Comparison of ENCODE assay signal across 19 mouse cellular contexts in the genomic region with DNA sequence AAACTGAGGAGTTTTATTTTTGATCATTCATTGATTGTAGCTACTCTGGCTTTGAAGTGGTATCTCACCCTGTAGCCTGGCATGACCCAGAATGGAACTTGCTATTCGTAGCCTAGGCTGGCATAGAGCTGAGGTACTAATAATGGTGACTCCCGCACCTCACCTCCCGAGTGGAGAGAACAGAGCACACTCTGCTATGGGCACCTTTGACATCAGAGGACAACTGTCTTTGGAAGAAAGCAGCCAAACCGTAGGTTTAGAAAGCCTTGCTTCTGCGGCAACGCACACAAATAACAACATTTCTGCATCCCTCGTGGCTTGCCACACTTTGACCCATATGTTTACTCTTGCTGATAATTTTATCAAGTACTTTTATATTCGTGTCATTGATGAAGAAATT.
DNase-seq lines count a peak whose midpoint lies in the region; ATAC-seq and TF ChIP-seq lines count a peak whose summit lies in the region.
"Had no signal": no experiment of that assay in that cellular context is flagged by ENCODE, and none has a peak within 500 bp of the region (broad histone marks: within the 10 kb centered on the region; RNA-seq: fewer than 3 reads in every experiment).

No protein-coding gene starts in this region.

- H3K4me3 ChIP-seq in forebrain, embryonic 15.5 days: no peak overlapping the region
- H3K4me3 ChIP-seq in forebrain, postnatal 0 days (ENCODE audit: low read depth, low read length): no peak overlapping the region
- H3K4me3 ChIP-seq in hindbrain, embryonic 12.5 days: no peak overlapping the region
- no peak overlapping the region for H3K4me3 ChIP-seq in hindbrain, embryonic 11.5 days (ENCODE audit: low read depth, low read length)
- H3K4me3 ChIP-seq in midbrain, postnatal 0 days (ENCODE audit: low read depth, low read length): no peak overlapping the region
- no peak overlapping the region for H3K4me3 ChIP-seq in midbrain, embryonic 11.5 days (ENCODE audit: low read depth, low read length)
- H3K4me3 ChIP-seq in neural tube, embryonic 15.5 days (replicated peaks): no peak overlapping the region
- H3K4me3 ChIP-seq: embryonic facial prominence, embryonic 10.5 days; heart, embryonic 15.5 days had no signal

- no peaks in the 10 kb centered on the region for H3K36me3 ChIP-seq in forebrain, embryonic 15.5 days
- H3K36me3 ChIP-seq in forebrain, postnatal 0 days (ENCODE audit: insufficient read depth): no peaks in the 10 kb centered on the region
- no peaks in the 10 kb centered on the region for H3K36me3 ChIP-seq in hindbrain, embryonic 12.5 days
- no peaks in the 10 kb centered on the region for H3K36me3 ChIP-seq in hindbrain, embryonic 11.5 days (ENCODE audit: control insufficient read depth, insufficient read depth, low read length)
- H3K36me3 ChIP-seq in midbrain, postnatal 0 days (ENCODE audit: insufficient read depth, low read length): no peaks in the 10 kb centered on the region
- H3K36me3 ChIP-seq in midbrain, embryonic 11.5 days (ENCODE audit: control insufficient read depth, insufficient read depth, low read length): no peaks in the 10 kb centered on the region
- no peaks in the 10 kb centered on the region for H3K36me3 ChIP-seq in neural tube, embryonic 15.5 days
- H3K36me3 ChIP-seq: heart, embryonic 15.5 days had no signal

- H3K9me3 ChIP-seq in forebrain, embryonic 15.5 days: no peaks in the 10 kb centered on the region
- H3K9me3 ChIP-seq in forebrain, postnatal 0 days (ENCODE audit: low read length): no peaks in the 10 kb centered on the region
- H3K9me3 ChIP-seq in hindbrain, embryonic 12.5 days (replicated peaks): no peaks in the 10 kb centered on the region
- no peaks in the 10 kb centered on the region for H3K9me3 ChIP-seq in hindbrain, embryonic 11.5 days (ENCODE audit: control insufficient read depth, low read length)
- H3K9me3 ChIP-seq in midbrain, postnatal 0 days (ENCODE audit: low read length): no peaks in the 10 kb centered on the region
- no peaks in the 10 kb centered on the region for H3K9me3 ChIP-seq in midbrain, embryonic 11.5 days (ENCODE audit: control insufficient read depth, low read length)
- no peaks in the 10 kb centered on the region for H3K9me3 ChIP-seq in neural tube, embryonic 15.5 days (replicated peaks)
- H3K9me3 ChIP-seq: embryonic facial prominence, embryonic 10.5 days; heart, embryonic 15.5 days had no signal

- H3K9ac ChIP-seq in forebrain, embryonic 15.5 days (replicated peaks): no peak overlapping the region
- H3K9ac ChIP-seq in forebrain, postnatal 0 days: no peak overlapping the region
- no peak overlapping the region for H3K9ac ChIP-seq in hindbrain, embryonic 12.5 days
- no peak overlapping the region for H3K9ac ChIP-seq in hindbrain, embryonic 11.5 days (ENCODE audit: low read depth, low read length)
- no peak overlapping the region for H3K9ac ChIP-seq in midbrain, postnatal 0 days (replicated peaks; ENCODE audit: low read length, poor library complexity, severe bottlenecking)
- H3K9ac ChIP-seq in midbrain, embryonic 11.5 days (ENCODE audit: low read length): no peak overlapping the region
- no peak overlapping the region for H3K9ac ChIP-seq in neural tube, embryonic 15.5 days (replicated peaks)
- H3K9ac ChIP-seq: heart, embryonic 15.5 days had no signal

- no peak for ATAC-seq in forebrain, embryonic 15.5 days (replicated peaks)
- ATAC-seq in forebrain, postnatal 0 days: no peak
- no peak for ATAC-seq in hindbrain, embryonic 12.5 days (ENCODE audit: low FRiP score)
- ATAC-seq in hindbrain, embryonic 11.5 days (ENCODE audit: low FRiP score): no peak
- ATAC-seq in midbrain, postnatal 0 days (ENCODE audit: low FRiP score): no peak
- ATAC-seq in midbrain, embryonic 11.5 days (ENCODE audit: low FRiP score): no peak
- no peak for ATAC-seq in neural tube, embryonic 15.5 days (ENCODE audit: low FRiP score)
- ATAC-seq: activated CD4-positive, CD25-positive, alpha-beta regulatory T cell, adult 4 months; inflammation-experienced regulatory T-cells, adult 6 months; intestine, postnatal 0 days; Patski had no signal

- no peak for DNase-seq in forebrain, postnatal 0 days
- no peak for DNase-seq in hindbrain, embryonic 11.5 days (ENCODE audit: low spot score)
- DNase-seq in midbrain, postnatal 0 days (ENCODE audit: low spot score): no peak
- no peak for DNase-seq in midbrain, embryonic 11.5 days (ENCODE audit: low spot score, missing footprints)
- DNase-seq: adrenal gland, postnatal 14 days; cerebellum, adult 2 months; gastrocnemius, postnatal 36 days; heart, postnatal 14 days; kidney, adult 8-10 months had no signal

- WGBS in forebrain, embryonic 15.5 days: 82% methylated on average over 8 of the region's 8 CpGs
- 78% methylated on average over 8 of the region's 8 CpGs for WGBS in forebrain, postnatal 0 days
- WGBS in hindbrain, embryonic 12.5 days: 90% methylated on average over 8 of the region's 8 CpGs
- WGBS in hindbrain, embryonic 11.5 days: 93% methylated on average over 8 of the region's 8 CpGs
- WGBS in midbrain, postnatal 0 days: 91% methylated on average over 8 of the region's 8 CpGs
- WGBS in midbrain, embryonic 11.5 days: 94% methylated on average over 8 of the region's 8 CpGs
- 91% methylated on average over 8 of the region's 8 CpGs for WGBS in neural tube, embryonic 15.5 days

- peaks cover 46% of the 10 kb centered on the region for H3K4me1 ChIP-seq in forebrain, embryonic 15.5 days
- H3K4me1 ChIP-seq in forebrain, postnatal 0 days (ENCODE audit: insufficient read depth): peaks cover 24% of the 10 kb centered on the region
- H3K4me1 ChIP-seq in hindbrain, embryonic 12.5 days: peaks cover 30% of the 10 kb centered on the region
- no peaks in the 10 kb centered on the region; the same call in 1 of the 2 replicates for H3K4me1 ChIP-seq in hindbrain, embryonic 11.5 days (replicated peaks; ENCODE audit: control insufficient read depth, insufficient read depth, low read length)
- peaks cover 11% of the 10 kb centered on the region for H3K4me1 ChIP-seq in midbrain, postnatal 0 days (ENCODE audit: insufficient read depth, low read length)
- 0 out of 2 replicates have a peak, but pooled peaks cover 5% of the 10 kb centered on the region for H3K4me1 ChIP-seq in midbrain, embryonic 11.5 days (ENCODE audit: control insufficient read depth, insufficient read depth, low read length)
- H3K4me1 ChIP-seq in neural tube, embryonic 15.5 days: peaks cover 39% of the 10 kb centered on the region

- no peaks in the 10 kb centered on the region for H3K27me3 ChIP-seq in forebrain, embryonic 15.5 days
- no peaks in the 10 kb centered on the region for H3K27me3 ChIP-seq in forebrain, postnatal 0 days (ENCODE audit: insufficient read depth, low read length)
- H3K27me3 ChIP-seq in hindbrain, embryonic 12.5 days: no peaks in the 10 kb centered on the region
- no peaks in the 10 kb centered on the region for H3K27me3 ChIP-seq in hindbrain, embryonic 11.5 days (ENCODE audit: control insufficient read depth, insufficient read depth, low read length)
- no peaks in the 10 kb centered on the region for H3K27me3 ChIP-seq in midbrain, postnatal 0 days (ENCODE audit: insufficient read depth, low read length)
- no peaks in the 10 kb centered on the region for H3K27me3 ChIP-seq in midbrain, embryonic 11.5 days (ENCODE audit: control insufficient read depth, insufficient read depth, low read length)
- no peaks in the 10 kb centered on the region for H3K27me3 ChIP-seq in neural tube, embryonic 15.5 days (replicated peaks)
- H3K27me3 ChIP-seq: CH12.LX; heart, embryonic 15.5 days; Patski had no signal

- no peak for TF ChIP-seq CTCF in forebrain, postnatal 0 days (IDR thresholded peaks at IDR 0.05; ENCODE audit: low read depth)
- TF ChIP-seq CTCF in midbrain, postnatal 0 days (IDR thresholded peaks at IDR 0.05): no peak

- H3K4me2 ChIP-seq in forebrain, embryonic 15.5 days (replicated peaks): no peak overlapping the region
- no peak overlapping the region for H3K4me2 ChIP-seq in forebrain, postnatal 0 days (ENCODE audit: low read depth)
- H3K4me2 ChIP-seq in hindbrain, embryonic 12.5 days (replicated peaks): no peak overlapping the region
- no peak overlapping the region for H3K4me2 ChIP-seq in hindbrain, embryonic 11.5 days (replicated peaks; ENCODE audit: low read depth, low read length)
- H3K4me2 ChIP-seq in midbrain, postnatal 0 days (ENCODE audit: low read depth, low read length, poor library complexity, severe bottlenecking): no peak overlapping the region
- no peak overlapping the region for H3K4me2 ChIP-seq in midbrain, embryonic 11.5 days
- no peak overlapping the region for H3K4me2 ChIP-seq in neural tube, embryonic 15.5 days
- H3K4me2 ChIP-seq: heart, embryonic 15.5 days had no signal

- peak overlapping the region; percentile 84 for H3K27ac ChIP-seq in forebrain, embryonic 15.5 days (replicated peaks)
- H3K27ac ChIP-seq in forebrain, postnatal 0 days (ENCODE audit: low read depth, low read length): no peak overlapping the region
- 0 out of 2 replicates have a peak overlapping the region, but pooled peaks have one; percentile 88 for H3K27ac ChIP-seq in hindbrain, embryonic 12.5 days
- no peak overlapping the region for H3K27ac ChIP-seq in hindbrain, embryonic 11.5 days (ENCODE audit: low read depth, low read length)
- 0 out of 2 replicates have a peak overlapping the region, but pooled peaks have one; percentile 69 for H3K27ac ChIP-seq in midbrain, postnatal 0 days (ENCODE audit: low read depth, low read length)
- no peak overlapping the region for H3K27ac ChIP-seq in midbrain, embryonic 11.5 days (ENCODE audit: low read depth, low read length)
- peak overlapping the region; percentile 71; the same call in 1 of the 2 replicates for H3K27ac ChIP-seq in neural tube, embryonic 15.5 days (replicated peaks)

Comparison
In these comparisons a context has a peak if more than half of its experiments do, and no peak if none do; other contexts are left out.
1. H3K27ac ChIP-seq: peak in forebrain, embryonic 15.5 days (single experiment), hindbrain, embryonic 12.5 days (single experiment), midbrain, postnatal 0 days (single experiment) and neural tube, embryonic 15.5 days (single experiment); none in forebrain, postnatal 0 days (single experiment), hindbrain, embryonic 11.5 days (single experiment) and midbrain, embryonic 11.5 days (single experiment).